Mouse (Mus musculus) cerebral cortex, adult 2 months (tissue): ENCODE measurements around the gene Tspoap1.

Experiments used
- WGBS: fragments of 180-500 bp; shearing (Covaris S2); methylation state at CpG from one replicate; pipeline ENCODE4 v1.1.7; 2018; 5-methylcytosine and 5-hydroxymethylcytosine counted together

The Tspoap1 gene

GRCm38 (mm10) chr11:87745632-87746555, 14.4 kb upstream of the Tspoap1 start:
- 83% methylated on average over 9 of the region's 9 CpGs for WGBS

- WGBS = 99% methylated on average over 5 of the region's 5 CpGs
Measured at GRCm38 (mm10) chr11:87747312-87747711, 13.0 kb upstream of the Tspoap1 start.

GRCm38 (mm10) chr11:87747716-87748115, 12.6 kb upstream of the Tspoap1 start:
- WGBS = 73% methylated on average over 7 of the region's 7 CpGs

- 40% methylated on average over 19 of the region's 19 CpGs for WGBS
Measured at GRCm38 (mm10) chr11:87748132-87749119, 11.9 kb upstream of the Tspoap1 start.

- WGBS = 59% methylated on average over 18 of the region's 18 CpGs
Measured at GRCm38 (mm10) chr11:87749192-87750042, 10.9 kb upstream of the Tspoap1 start.

- WGBS = 83% methylated on average over 11 of the region's 11 CpGs
Measured at GRCm38 (mm10) chr11:87750043-87750421, 10.3 kb upstream of the Tspoap1 start.

GRCm38 (mm10) chr11:87750521-87750920, 9.8 kb upstream of the Tspoap1 start:
- WGBS = 75% methylated on average over 3 of the region's 3 CpGs

- WGBS = 78% methylated on average over 8 of the region's 8 CpGs
Measured at GRCm38 (mm10) chr11:87751031-87751430, 9.3 kb upstream of the Tspoap1 start.

GRCm38 (mm10) chr11:87751491-87751966, 8.8 kb upstream of the Tspoap1 start:
- whole genome bisulfite sequencing = 73% methylated on average over 4 of the region's 4 CpGs

GRCm38 (mm10) chr11:87752307-87752706, 8.0 kb upstream of the Tspoap1 start:
- 84% methylated on average over 1 of the region's 1 CpGs for WGBS

- 85% methylated on average over 8 of the region's 8 CpGs for WGBS
Measured at GRCm38 (mm10) chr11:87753255-87753654, 7.1 kb upstream of the Tspoap1 start.

- WGBS = 90% methylated on average over 5 of the region's 5 CpGs
Measured at GRCm38 (mm10) chr11:87753891-87754501, 6.3 kb upstream of the Tspoap1 start.

GRCm38 (mm10) chr11:87754603-87755002, 5.7 kb upstream of the Tspoap1 start:
- 74% methylated on average over 5 of the region's 5 CpGs for WGBS

GRCm38 (mm10) chr11:87755360-87756017, 4.9 kb upstream of the Tspoap1 start:
- WGBS = 73% methylated on average over 17 of the region's 17 CpGs

GRCm38 (mm10) chr11:87756251-87756820, 4.0 kb upstream of the Tspoap1 start:
- WGBS = 84% methylated on average over 15 of the region's 15 CpGs

GRCm38 (mm10) chr11:87757001-87757954, 3.1 kb upstream of the Tspoap1 start:
- WGBS = 88% methylated on average over 25 of the region's 25 CpGs

GRCm38 (mm10) chr11:87758161-87758911, 2.0 kb upstream of the Tspoap1 start:
- WGBS = 84% methylated on average over 7 of the region's 7 CpGs
